Mouse (Mus musculus) kidney, embryonic 15.5 days (tissue): Measurements from ENCODE around the gene Gm28053. TPM values are rescaled to one million over a fixed set of nuclear protein-coding genes. Genes with fewer than 3 reads are reported as not detected.

Source experiments
- ATAC-seq: fragments of 200-750 bp; cut with Nextera tagmentation; replicated peaks from 2 replicates; pipeline ENCODE4 v1.8.0; 2017; ENCODE audit warnings: moderate TSS enrichment; ENCODE audit not compliant: low FRiP score
- H3K27ac ChIP-seq: fragments of 300-500 bp; sonication (generic); 2 replicates; pipeline ENCODE4 v1.5.1; 2015; ENCODE audit warnings: mild to moderate bottlenecking, inconsistent platforms
- H3K27me3 ChIP-seq: fragments of 300-500 bp; sonication (generic); 2 replicates; pipeline ENCODE4 v1.6.1; 2015; ENCODE audit warnings: inconsistent platforms
- H3K36me3 ChIP-seq: fragments of 300-500 bp; sonication (generic); 2 replicates; pipeline ENCODE4 v1.6.1; 2015; ENCODE audit warnings: inconsistent platforms
- H3K4me1 ChIP-seq: fragments of 300-500 bp; sonication (generic); 2 replicates; pipeline ENCODE4 v1.6.1; 2015; ENCODE audit warnings: inconsistent platforms
- H3K4me2 ChIP-seq: fragments of 300-500 bp; sonication (generic); 2 replicates; pipeline ENCODE4 v1.6.1; 2015; ENCODE audit warnings: moderate library complexity, mild to moderate bottlenecking, inconsistent platforms
- H3K4me3 ChIP-seq: fragments of 300-500 bp; sonication (generic); replicated peaks from 2 replicates; pipeline ENCODE4 v1.5.1; 2015; ENCODE audit warnings: mild to moderate bottlenecking, inconsistent platforms
- H3K9ac ChIP-seq: fragments of 300-500 bp; sonication (generic); 2 replicates; pipeline ENCODE4 v1.6.1; 2015; ENCODE audit warnings: mild to moderate bottlenecking, inconsistent platforms
- H3K9me3 ChIP-seq: fragments of 300-500 bp; sonication (generic); replicated peaks from 2 replicates; pipeline ENCODE4 v1.6.1; 2016; ENCODE audit warnings: inconsistent platforms
- whole genome bisulfite sequencing: fragments of 180-500 bp; shearing (Covaris S2); methylation state at CpG from one replicate; pipeline ENCODE4 v1.1.7; 2015; ENCODE audit warnings: mixed read lengths; 5-methylcytosine and 5-hydroxymethylcytosine counted together
- polyA plus RNA-seq: library from polyadenylated mRNA; unstranded; fragments of >200 nt; fragmentation: Nextera tagmentation; extraction: Ambion mirVana; gene quantifications from 2 replicates; pipeline ENCODE4 v1.2.1, GENCODE M21; 2015

Gm28053 gene
- polyA plus RNA-seq, 1 experiment from 2014 or later, result 3.3 TPM

DNA sequence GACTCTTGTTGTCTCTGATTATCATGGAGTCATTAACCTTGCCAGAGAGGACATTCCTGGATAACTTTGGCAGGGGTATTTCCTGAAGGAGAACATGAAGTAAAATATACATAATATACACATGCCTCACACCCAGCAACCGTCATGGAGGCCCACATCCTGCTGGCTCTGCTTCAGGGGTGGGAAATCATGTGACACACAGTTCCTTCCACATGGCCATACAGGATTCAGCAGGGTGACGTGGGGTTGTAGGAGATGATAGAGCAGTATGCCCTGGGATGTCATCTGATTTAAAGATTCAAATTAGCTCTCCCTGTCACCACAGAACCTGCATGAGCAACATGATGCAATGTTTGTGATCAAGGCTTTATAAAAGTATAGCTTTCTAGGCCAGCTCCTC lies 69.5 kb downstream of the Gm28053 start:
- H3K36me3 ChIP-seq, result no peaks in the 10 kb centered on the region
- H3K9ac ChIP-seq, result no peak overlapping the region
- no peak overlapping the region for H3K4me3 ChIP-seq
- ATAC-seq, result no peak
- H3K27me3 ChIP-seq, result no peaks in the 10 kb centered on the region
- WGBS, result 84% methylated on average over 2 of the region's 2 CpGs
- H3K4me2 ChIP-seq, result no peak overlapping the region
- no peak overlapping the region for H3K27ac ChIP-seq
- H3K9me3 ChIP-seq, result no peaks in the 10 kb centered on the region
- H3K4me1 ChIP-seq, result no peaks in the 10 kb centered on the region

DNA sequence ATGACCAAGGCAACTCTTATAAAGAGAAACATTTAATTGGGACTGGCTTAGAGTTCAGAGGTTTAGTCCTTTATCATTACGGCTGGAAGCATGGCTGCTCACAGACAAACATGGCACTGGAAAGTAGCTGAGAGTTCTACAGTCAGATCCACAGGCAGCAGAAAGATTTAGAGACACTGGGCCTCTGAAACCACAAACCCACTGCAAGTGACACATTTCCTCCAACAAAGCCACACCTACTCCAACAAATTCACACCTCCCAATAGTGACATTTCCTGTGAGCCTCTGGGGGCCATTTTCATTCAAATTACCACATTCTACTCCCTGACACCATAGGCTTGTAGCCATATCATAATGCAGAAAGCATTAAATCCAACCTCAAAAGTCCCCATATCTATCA lies 83.5 kb downstream of the Gm28053 start:
- H3K27ac ChIP-seq, result no peak overlapping the region
- no peak for ATAC-seq
- no peak overlapping the region for H3K4me2 ChIP-seq
- H3K9ac ChIP-seq, result no peak overlapping the region
- no peaks in the 10 kb centered on the region for H3K4me1 ChIP-seq
- WGBS, result 75% methylated on average over 1 of the region's 1 CpGs
- H3K9me3 ChIP-seq, result no peaks in the 10 kb centered on the region
- H3K27me3 ChIP-seq, result no peaks in the 10 kb centered on the region
- H3K36me3 ChIP-seq, result no peaks in the 10 kb centered on the region
- no peak overlapping the region for H3K4me3 ChIP-seq

Other genes starting within 250 kb of the Gm28053 start
- 28.0 and 29.6 TPM in 2 replicates for gene Atp6v0e2, start 181.0 kb upstream of the Gm28053 start, polyA plus RNA-seq
- 12.8 and 16.4 TPM in 2 replicates for gene Lrrc61, start 163.8 kb upstream of the Gm28053 start, polyA plus RNA-seq
- 55.4 and 68.7 TPM in 2 replicates for gene Rarres2, start 145.8 kb upstream of the Gm28053 start, polyA plus RNA-seq
- not detected in 2 replicates for gene Gm45021, start 129.0 kb upstream of the Gm28053 start, polyA plus RNA-seq
- 43.8 and 47.3 TPM in 2 replicates for gene Repin1, start 124.7 kb upstream of the Gm28053 start, polyA plus RNA-seq
- not detected in 2 replicates for gene Gm44965, start 124.7 kb upstream of the Gm28053 start, polyA plus RNA-seq
- 7.0 and 7.9 TPM in 2 replicates for gene Zfp775, start 116.5 kb upstream of the Gm28053 start, polyA plus RNA-seq
- gene AI854703, start 91.8 kb upstream of the Gm28053 start, polyA plus RNA-seq, result 3.0 and 3.1 TPM in 2 replicates
- 3.3 and 3.8 TPM in 2 replicates for gene Gimap8, start 71.4 kb upstream of the Gm28053 start, polyA plus RNA-seq
- 11.7 and 12.6 TPM in 2 replicates for gene Gimap9, start 42.5 kb upstream of the Gm28053 start, polyA plus RNA-seq
- 69.5 and 72.5 TPM in 2 replicates for gene Gimap4, start 34.1 kb upstream of the Gm28053 start, polyA plus RNA-seq
- 50.6 and 51.3 TPM in 2 replicates for gene Gimap6, start 10.4 kb upstream of the Gm28053 start, polyA plus RNA-seq
- not detected in 2 replicates for gene Gimap7, start within 50 bp of the Gm28053 start, polyA plus RNA-seq
- gene Gimap1, start 20.4 kb downstream of the Gm28053 start, polyA plus RNA-seq, result 32.4 and 33.1 TPM in 2 replicates
- 16.4 and 16.5 TPM in 2 replicates for gene Gimap5, start 27.6 kb downstream of the Gm28053 start, polyA plus RNA-seq
- 0.08 TPM in 1 of 2 replicates, not detected in the other for gene Gimap3, start 52.2 kb downstream of the Gm28053 start, polyA plus RNA-seq
- 148 and 153 TPM in 2 replicates for gene Tmem176a, start 122.3 kb downstream of the Gm28053 start, polyA plus RNA-seq
- gene Tmem176b, start 122.9 kb downstream of the Gm28053 start, polyA plus RNA-seq, result 353 and 363 TPM in 2 replicates
- gene Aoc1, start 154.3 kb downstream of the Gm28053 start, polyA plus RNA-seq, result 2.6 and 3.4 TPM in 2 replicates
- not detected in 2 replicates for gene 1600015I10Rik, start 211.3 kb downstream of the Gm28053 start, polyA plus RNA-seq